Mouse (Mus musculus) ES-E14 (cell line): ENCODE measurements at regions not wholly inside any gene's neighbourhood (a gene's known extent, or its start where the extent isn't known, plus 50 kb on each side); places are given as distances from the start of the nearest gene placed in this dataset.

Source experiments
- HCFC1 ChIP-seq: IDR thresholded peaks from 2 replicates; pipeline ENCODE4 v1.6.1; 2012; ENCODE audit warnings: low read length, inconsistent platforms, borderline replicate concordance; ENCODE audit not compliant: insufficient read depth
- MAFK ChIP-seq: IDR thresholded peaks from 2 replicates; pipeline ENCODE4 v1.6.1; 2014; ENCODE audit warnings: mild to moderate bottlenecking, low read depth, low read length, inconsistent platforms; ENCODE audit not compliant: insufficient read depth
- ZNF384 ChIP-seq: IDR thresholded peaks from 2 replicates; pipeline ENCODE4 v1.6.1; 2012; ENCODE audit warnings: low read depth, low read length, inconsistent platforms

DNA sequence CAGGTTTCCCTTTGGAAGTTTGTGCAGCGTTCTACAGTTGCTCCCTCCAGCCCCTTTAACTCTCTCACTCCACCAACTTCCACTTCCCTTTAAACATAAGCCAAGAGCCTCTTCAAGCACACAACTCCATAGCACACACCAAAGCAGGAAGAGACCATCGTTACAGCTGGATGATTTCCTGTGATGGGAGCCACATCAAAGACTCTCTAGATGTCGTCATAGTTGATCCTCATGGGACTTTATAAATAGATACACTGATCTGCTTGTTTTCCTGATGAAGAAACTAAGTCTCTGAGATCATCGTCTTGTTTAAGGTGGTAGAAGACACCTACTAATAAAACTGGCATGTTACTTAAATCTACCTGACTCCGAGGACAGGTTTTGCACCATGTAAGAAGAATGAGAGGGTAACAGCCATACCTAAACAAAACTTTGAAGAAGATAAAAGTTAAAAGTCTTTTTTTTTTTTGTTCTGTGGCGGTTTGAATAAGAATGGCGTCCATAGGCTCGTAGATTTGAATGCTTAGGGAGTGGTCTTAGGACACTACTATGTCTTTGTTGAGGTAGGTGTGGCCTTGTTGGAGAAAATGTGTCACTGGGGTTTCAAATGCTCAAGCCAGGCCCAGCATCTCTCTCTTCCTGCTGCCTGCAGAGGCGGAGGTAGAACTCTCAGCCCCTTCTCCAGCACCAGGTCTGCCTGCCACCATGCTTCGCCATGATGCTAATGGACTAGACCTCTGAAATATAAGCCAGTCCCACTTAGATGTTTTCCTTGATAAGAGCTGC lies 97.8 kb upstream of the Cnot2 start:
- TF ChIP-seq MAFK (no peak), HCFC1 (no peak), ZNF384 (no peak)
